Comparison of ENCODE assay signal across 8 mouse cellular contexts in genomic region chr4:132048995-132049404, GRCm38 (mm10). TPM values are rescaled to one million over a fixed set of nuclear protein-coding genes. Genes with fewer than 3 reads are reported as not detected.
DNase-seq lines count a peak whose midpoint lies in the region; ATAC-seq and TF ChIP-seq lines count a peak whose summit lies in the region.

No protein-coding gene starts in this region.

- no peak for TF ChIP-seq EP300 in lung, postnatal 0 days (IDR thresholded peaks at IDR 0.05)

- H3K27ac ChIP-seq in hindbrain, embryonic 12.5 days: peak overlapping the region; percentile 99
- peak overlapping the region; percentile 74 for H3K27ac ChIP-seq in lung, postnatal 0 days (ENCODE audit: low read length)

- TF ChIP-seq CTCF in Patski (IDR thresholded peaks at IDR 0.05): no peak
- TF ChIP-seq CTCF in lung, postnatal 0 days (IDR thresholded peaks at IDR 0.05): no peak

- H3K27me3 ChIP-seq in Patski: no peaks in the 10 kb centered on the region
- no peaks in the 10 kb centered on the region for H3K27me3 ChIP-seq in hindbrain, embryonic 12.5 days
- H3K27me3 ChIP-seq in lung, postnatal 0 days (replicated peaks; ENCODE audit: insufficient read depth, low read length): no peaks in the 10 kb centered on the region

- H3K4me1 ChIP-seq in hindbrain, embryonic 12.5 days: peaks cover 45% of the 10 kb centered on the region
- peaks cover 5% of the 10 kb centered on the region; the same call in 1 of the 2 replicates for H3K4me1 ChIP-seq in lung, postnatal 0 days (ENCODE audit: insufficient read depth, low read depth, low read length)

- peak overlapping the region; percentile 99 for H3K4me3 ChIP-seq in hindbrain, embryonic 12.5 days
- H3K4me3 ChIP-seq in lung, postnatal 0 days (ENCODE audit: low read depth, low read length): peak overlapping the region; percentile 82

- no peaks in the 10 kb centered on the region for H3K9me3 ChIP-seq in hindbrain, embryonic 12.5 days (replicated peaks)
- no peaks in the 10 kb centered on the region for H3K9me3 ChIP-seq in lung, postnatal 0 days (ENCODE audit: low read length)

- H3K36me3 ChIP-seq in hindbrain, embryonic 12.5 days: no peaks in the 10 kb centered on the region
- no peaks in the 10 kb centered on the region for H3K36me3 ChIP-seq in lung, postnatal 0 days (ENCODE audit: insufficient read depth, low read length)

- peak; percentile 86 for ATAC-seq in Patski
- ATAC-seq in hindbrain, embryonic 12.5 days (ENCODE audit: low FRiP score): peak; percentile 98
- ATAC-seq in lung, postnatal 0 days: peak; percentile 99

- peak overlapping the region; percentile 99 for H3K9ac ChIP-seq in hindbrain, embryonic 12.5 days
- H3K9ac ChIP-seq in lung, postnatal 0 days (replicated peaks; ENCODE audit: low read depth): peak overlapping the region; percentile 74

- in situ Hi-C loops in Patski (cut with MboI; ENCODE audit: low pct_unique_long_range_greater_than_20kb): no loop called here

- 0% methylated on average over 22 of the region's 46 CpGs for WGBS in hindbrain, embryonic 12.5 days
- 0% methylated on average over 11 of the region's 46 CpGs for WGBS in lung, postnatal 0 days

- peak; percentile 70 for DNase-seq in Patski (ENCODE audit: low read depth, low spot score)
- DNase-seq in cerebellum, postnatal 14 days: peak; percentile 94 to 95
- DNase-seq in frontal cortex, postnatal 14 days (ENCODE audit: low spot score in 2 of 2): peak; percentile 76 to 83
- DNase-seq in layer of hippocampus, postnatal 10 days (ENCODE audit: low spot score in 2 of 2): peak; percentile 79 to 85
- DNase-seq in lung, postnatal 0 days (ENCODE audit: low spot score): peak; percentile 98
- DNase-seq in ovary, postnatal 14 days (ENCODE audit: low spot score): peak; percentile 69
- peak; percentile 88 to 93 for DNase-seq in thymus, postnatal 10 days (ENCODE audit: low spot score in 2 of 2)

- peak overlapping the region; percentile 67 for H3K4me2 ChIP-seq in hindbrain, embryonic 12.5 days (replicated peaks)
- peak overlapping the region; percentile 100 for H3K4me2 ChIP-seq in lung, postnatal 0 days (replicated peaks; ENCODE audit: low read depth, low read length)

- POLR2A ChIA-PET in Patski (lab: Charles Lee): interaction anchor here (1.6 kb wide), 1 partner anchor 25 kb away, joined by 4 read pairs; the partner anchor contains the start of gene Gm10300

- CTCF ChIA-PET in Patski (lab: Charles Lee): interaction anchor here (3.2 kb wide), 1 partner anchor 13 kb away, joined by 11 read pairs; no protein-coding TSS in a partner anchor

RNA-seq across cellular contexts. Expression of gene Gm10300, which starts 25.5 kb away (rescaled TPM):
- 0.21 TPM for polyA plus RNA-seq in Patski (2021)
- polyA plus RNA-seq in hindbrain, embryonic 12.5 days (2016; fragmentation: Nextera tagmentation; extraction: Ambion mirVana): 0.09 TPM in 2 replicates
- total RNA-seq in layer of hippocampus, postnatal 10 days (2021): not detected
- 0.15 and 0.18 TPM in 2 replicates for polyA plus RNA-seq in lung, postnatal 0 days (2015; fragmentation: Nextera tagmentation; extraction: Ambion mirVana)

RNA-seq across cellular contexts. Expression of gene Epb41, which starts 26.1 kb away (rescaled TPM):
- 53.5 TPM for polyA plus RNA-seq in Patski (2021)
- polyA plus RNA-seq in hindbrain, embryonic 12.5 days (2016; fragmentation: Nextera tagmentation; extraction: Ambion mirVana): 198 and 210 TPM in 2 replicates
- 10 to 100 TPM; 30.2 to 33.7 TPM for total RNA-seq in layer of hippocampus, postnatal 10 days (2021)
- 29.9 and 32.5 TPM in 2 replicates for polyA plus RNA-seq in lung, postnatal 0 days (2015; fragmentation: Nextera tagmentation; extraction: Ambion mirVana)

Comparison
In these comparisons a context has a peak if more than half of its experiments do, and no peak if none do; other contexts are left out.
1. Peak in every context shown above with its lines: DNase-seq, ATAC-seq, H3K4me3 ChIP-seq and H3K27ac ChIP-seq.